Mouse (Mus musculus) small intestine, adult 2 months (tissue): ENCODE data around the gene Scrn1.

Experiments used
- CTCF ChIP-seq: fragments of 200-500 bp; IDR thresholded peaks from 2 replicates; pipeline ENCODE4 v1.5.1; 2012; ENCODE audit warnings: low read depth, mild to moderate bottlenecking, control low read depth, inconsistent platforms, low read length, moderate library complexity, mixed read lengths; ENCODE audit not compliant: insufficient replicate concordance, insufficient read length; ENCODE audit errors: extremely low read depth
- POLR2A ChIP-seq: fragments of 200-500 bp; IDR thresholded peaks from 2 replicates; pipeline ENCODE4 v1.6.1; 2012; ENCODE audit warnings: low read depth, mild to moderate bottlenecking, control low read depth, inconsistent platforms, low read length, moderate library complexity

DNA sequence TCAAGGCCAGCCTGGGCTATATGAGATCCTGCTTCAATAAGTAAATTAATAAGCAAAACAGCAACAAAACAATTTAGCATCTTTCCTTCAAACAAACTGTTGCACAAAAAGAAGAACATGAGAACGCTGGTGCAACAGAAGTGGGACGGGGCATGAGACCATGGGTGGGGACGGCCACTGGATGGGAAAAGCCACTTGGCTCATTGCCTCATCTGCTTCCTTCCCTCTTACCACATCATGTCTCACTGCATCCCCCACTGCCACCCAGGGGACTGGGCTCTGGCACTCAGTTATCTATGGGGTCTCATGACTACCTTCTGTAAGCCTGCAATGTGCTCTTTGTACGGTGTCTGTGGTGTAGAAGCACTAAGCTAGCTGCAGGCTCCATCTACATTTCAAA is 30.8 kb downstream of the Scrn1 start:
- TF ChIP-seq POLR2A (no peak), CTCF (no peak)
